Mouse (Mus musculus) hindbrain, embryonic 11.5 days (tissue): Measurements from ENCODE around the gene Fam172a. TPM values are rescaled to one million over a fixed set of nuclear protein-coding genes. Genes with fewer than 3 reads are reported as not detected.

ENCODE experiments used
- ATAC-seq: fragments of 200-750 bp; cut with Nextera tagmentation; 2 replicates; pipeline ENCODE4 v1.8.0; 2017; ENCODE audit warnings: mild to moderate bottlenecking, moderate TSS enrichment, moderate library complexity; ENCODE audit not compliant: low FRiP score
- DNase-seq: peaks from one replicate; pipeline ENCODE4 v3.0.0-alpha.2; 2015; ENCODE audit warnings: low spot score
- H3K27ac ChIP-seq: fragments of 300-500 bp; sonication (generic); 2 replicates; pipeline ENCODE4 v1.5.1; 2014; ENCODE audit warnings: mild to moderate bottlenecking, low read depth, low read length
- H3K27me3 ChIP-seq: fragments of 300-500 bp; sonication (generic); 2 replicates; pipeline ENCODE4 v1.6.1; 2014; ENCODE audit warnings: mild to moderate bottlenecking, low read length, moderate library complexity, mixed read lengths; ENCODE audit not compliant: control insufficient read depth, insufficient read depth
- H3K36me3 ChIP-seq: fragments of 300-500 bp; sonication (generic); 2 replicates; pipeline ENCODE4 v1.6.1; 2014; ENCODE audit warnings: mild to moderate bottlenecking, low read length, moderate library complexity, mixed read lengths; ENCODE audit not compliant: control insufficient read depth, insufficient read depth
- H3K4me1 ChIP-seq: fragments of 300-500 bp; sonication (generic); replicated peaks from 2 replicates; pipeline ENCODE4 v1.6.1; 2014; ENCODE audit warnings: low read length, mixed read lengths; ENCODE audit not compliant: control insufficient read depth, insufficient read depth
- H3K4me2 ChIP-seq: fragments of 300-500 bp; sonication (generic); replicated peaks from 2 replicates; pipeline ENCODE4 v1.6.1; 2014; ENCODE audit warnings: mild to moderate bottlenecking, low read depth, low read length
- H3K4me3 ChIP-seq: fragments of 300-500 bp; sonication (generic); 2 replicates; pipeline ENCODE4 v1.5.1; 2014; ENCODE audit warnings: low read depth, low read length
- H3K9ac ChIP-seq: fragments of 300-500 bp; sonication (generic); 2 replicates; pipeline ENCODE4 v1.6.1; 2014; ENCODE audit warnings: low read depth, low read length
- H3K9me3 ChIP-seq: fragments of 300-500 bp; sonication (generic); 2 replicates; pipeline ENCODE4 v1.6.1; 2016; ENCODE audit warnings: low read length; ENCODE audit not compliant: control insufficient read depth
- WGBS: fragments of 180-500 bp; shearing (Covaris S2); extraction: QIAGEN DNeasy Blood & Tissue Kit; methylation state at CpG from one replicate; pipeline ENCODE4 v1.1.7; 2014; 5-methylcytosine and 5-hydroxymethylcytosine counted together
- polyA plus RNA-seq: library from polyadenylated mRNA; unstranded; fragments of >200 nt; fragmentation: Nextera tagmentation; extraction: Ambion mirVana; gene quantifications from 2 replicates; pipeline ENCODE4 v1.2.1, GENCODE M21; 2014

Gene Fam172a
- polyA plus RNA-seq, 1 experiment from 2014 or later = 45.7 TPM

GRCm38 (mm10) chr13:77900843-77901242 is 199.0 kb downstream of the Fam172a start:
- peak; percentile 61 for ATAC-seq
- no peaks in the 10 kb centered on the region for H3K36me3 ChIP-seq
- H3K4me3 ChIP-seq = no peak overlapping the region
- no peak overlapping the region for H3K9ac ChIP-seq
- no peaks in the 10 kb centered on the region for H3K4me1 ChIP-seq
- no peak overlapping the region for H3K27ac ChIP-seq
- H3K9me3 ChIP-seq = no peaks in the 10 kb centered on the region
- no peak for DNase-seq
- no peaks in the 10 kb centered on the region for H3K27me3 ChIP-seq
- H3K4me2 ChIP-seq = no peak overlapping the region

- no peak overlapping the region for H3K4me3 ChIP-seq
- no peaks in the 10 kb centered on the region for H3K36me3 ChIP-seq
- DNase-seq (no peak), ATAC-seq (no peak)
- H3K27ac ChIP-seq = no peak overlapping the region
- H3K27me3 ChIP-seq = no peaks in the 10 kb centered on the region
- H3K4me2 ChIP-seq = no peak overlapping the region
- H3K9ac ChIP-seq = no peak overlapping the region
- no peaks in the 10 kb centered on the region for H3K9me3 ChIP-seq
- 90% methylated on average over 2 of the region's 2 CpGs for WGBS
- H3K4me1 ChIP-seq = no peaks in the 10 kb centered on the region
These were observed 207.4 kb downstream of the Fam172a start for GRCm38 (mm10) chr13:77909184-77909583.

GRCm38 (mm10) chr13:77922834-77923233 is 221.0 kb downstream of the Fam172a start:
- no peak overlapping the region for H3K4me3 ChIP-seq
- no peaks in the 10 kb centered on the region for H3K4me1 ChIP-seq
- WGBS = 87% methylated on average over 2 of the region's 2 CpGs
- H3K4me2 ChIP-seq = no peak overlapping the region
- H3K27me3 ChIP-seq = no peaks in the 10 kb centered on the region
- ATAC-seq = no peak
- H3K9me3 ChIP-seq = no peaks in the 10 kb centered on the region
- no peaks in the 10 kb centered on the region for H3K36me3 ChIP-seq
- H3K27ac ChIP-seq = no peak overlapping the region
- DNase-seq = no peak
- H3K9ac ChIP-seq = no peak overlapping the region

GRCm38 (mm10) chr13:77957611-77958010 is 255.8 kb downstream of the Fam172a start:
- 0% methylated on average over 1 of the region's 1 CpGs for WGBS
- H3K4me1 ChIP-seq = no peaks in the 10 kb centered on the region

GRCm38 (mm10) chr13:77959493-77960272 is 257.9 kb downstream of the Fam172a start:
- H3K4me1 ChIP-seq = no peaks in the 10 kb centered on the region
- H3K9ac ChIP-seq = no peak overlapping the region
- no peaks in the 10 kb centered on the region for H3K9me3 ChIP-seq
- ATAC-seq = peak; percentile 65; the same call in 1 of the 2 replicates
- H3K4me3 ChIP-seq = no peak overlapping the region
- no peaks in the 10 kb centered on the region for H3K36me3 ChIP-seq
- H3K27me3 ChIP-seq = no peaks in the 10 kb centered on the region
- H3K27ac ChIP-seq = no peak overlapping the region
- DNase-seq = peak; percentile 38
- 58% methylated on average over 4 of the region's 4 CpGs for WGBS
- H3K4me2 ChIP-seq = no peak overlapping the region

More at GRCm38 (mm10) chr13:77957611-77958010, 255.8 kb downstream of the Fam172a start:
- H3K9me3 ChIP-seq = no peaks in the 10 kb centered on the region
- no peak overlapping the region for H3K27ac ChIP-seq
- no peak overlapping the region for H3K9ac ChIP-seq
- H3K27me3 ChIP-seq = no peaks in the 10 kb centered on the region
- no peaks in the 10 kb centered on the region for H3K36me3 ChIP-seq
- DNase-seq (peak; percentile 41), ATAC-seq (no peak)
- H3K4me2 ChIP-seq = no peak overlapping the region
- H3K4me3 ChIP-seq = no peak overlapping the region

GRCm38 (mm10) chr13:77976248-77976647 is 274.4 kb downstream of the Fam172a start:
- 84% methylated on average over 3 of the region's 3 CpGs for WGBS
- no peak for ATAC-seq

GRCm38 (mm10) chr13:77977121-77977520 is 275.3 kb downstream of the Fam172a start:
- WGBS = 55% methylated on average over 1 of the region's 1 CpGs
- Histone ChIP-seq H3K9me3 (no peaks in the 10 kb centered on the region), H3K4me1 (no peaks in the 10 kb centered on the region), H3K4me3 (no peak overlapping the region), H3K4me2 (no peak overlapping the region), H3K9ac (no peak overlapping the region), H3K27ac (no peak overlapping the region), H3K36me3 (no peaks in the 10 kb centered on the region), H3K27me3 (no peaks in the 10 kb centered on the region)
- DNase-seq = no peak
- ATAC-seq = peak; percentile 61; the same call in 1 of the 2 replicates

More at GRCm38 (mm10) chr13:77976248-77976647, 274.4 kb downstream of the Fam172a start:
- Histone ChIP-seq H3K27ac (no peak overlapping the region), H3K27me3 (no peaks in the 10 kb centered on the region), H3K4me2 (no peak overlapping the region), H3K36me3 (no peaks in the 10 kb centered on the region), H3K9me3 (no peaks in the 10 kb centered on the region), H3K9ac (no peak overlapping the region), H3K4me3 (no peak overlapping the region), H3K4me1 (no peaks in the 10 kb centered on the region)
- no peak for DNase-seq

- Histone ChIP-seq H3K4me2 (no peak overlapping the region), H3K36me3 (no peaks in the 10 kb centered on the region), H3K9ac (no peak overlapping the region), H3K27ac (no peak overlapping the region), H3K9me3 (no peaks in the 10 kb centered on the region), H3K4me1 (no peaks in the 10 kb centered on the region), H3K4me3 (no peak overlapping the region), H3K27me3 (no peaks in the 10 kb centered on the region)
- DNase-seq (peak; percentile 53), ATAC-seq (peak; percentile 61)
- 34% methylated on average over 5 of the region's 5 CpGs for WGBS
These were observed 280.4 kb downstream of the Fam172a start for GRCm38 (mm10) chr13:77982105-77982851.
